Mouse (Mus musculus) 416B (cell line): ENCODE measurements around the gene Dusp7.

Source experiments
- DNase-seq: peaks from one replicate; pipeline ENCODE4 v3.0.0; 2011; ENCODE audit warnings: low read depth

The Dusp7 gene

GRCm38 (mm10) chr9:106421033-106421864, 52.8 kb downstream of the Dusp7 start:
- DNase-seq = no peak

- DNase-seq = peak; percentile 87
Measured at GRCm38 (mm10) chr9:106421865-106422160, 53.4 kb downstream of the Dusp7 start.
